In genomic region chrX:53255195-53255594, GRCm38 (mm10) we compare ENCODE assay signal across 16 mouse cellular contexts. TPM values are rescaled to one million over a fixed set of nuclear protein-coding genes. Genes with fewer than 3 reads are reported as not detected.
DNase-seq lines count a peak whose midpoint lies in the region; ATAC-seq and TF ChIP-seq lines count a peak whose summit lies in the region.
"Had no signal": no experiment of that assay in that cellular context is flagged by ENCODE, and none has a peak within 500 bp of the region (broad histone marks: within the 10 kb centered on the region; RNA-seq: fewer than 3 reads in every experiment).

No protein-coding gene starts in this region.

- H3K9ac ChIP-seq in embryonic facial prominence, embryonic 11.5 days (replicated peaks; ENCODE audit: low read length), result no peak overlapping the region
- no peak overlapping the region for H3K9ac ChIP-seq in kidney, postnatal 0 days (ENCODE audit: low read depth, low read length)
- H3K9ac ChIP-seq: liver, embryonic 13.5 days had no signal

- H3K36me3 ChIP-seq in embryonic facial prominence, embryonic 11.5 days (replicated peaks; ENCODE audit: control insufficient read depth, insufficient read depth, low read depth, low read length), result no peaks in the 10 kb centered on the region
- peaks cover 6% of the 10 kb centered on the region; the same call in 1 of the 2 replicates for H3K36me3 ChIP-seq in embryonic facial prominence, embryonic 10.5 days (replicated peaks)
- H3K36me3 ChIP-seq in kidney, postnatal 0 days (ENCODE audit: insufficient read depth, low read length), result no peaks in the 10 kb centered on the region

- DNase-seq in embryonic facial prominence, embryonic 11.5 days (ENCODE audit: low spot score), result peak; percentile 42
- DNase-seq in embryonic facial prominence, embryonic 10.5 days (ENCODE audit: low spot score), result no peak
- peak; percentile 43 for DNase-seq in kidney, postnatal 0 days (ENCODE audit: low spot score)
- no peak for DNase-seq in kidney, adult 8-10 months
- peak; percentile 14 for DNase-seq in lung, postnatal 25 days (ENCODE audit: low spot score)
- DNase-seq in lung, postnatal 4 days, result no peak
- peak; percentile 13 for DNase-seq in lung, postnatal 36 days
- no peak for DNase-seq in Muller cell, postnatal 12 days (ENCODE audit: inconsistent ontology term)
- DNase-seq: cerebellum, adult 18-20 months; kidney, postnatal 36 days; liver, embryonic 13.5 days; right cerebral cortex, postnatal 14 days; thymus, adult 2 months had no signal

- peak; percentile 67 for TF ChIP-seq CTCF in kidney, postnatal 0 days (IDR thresholded peaks at IDR 0.05; ENCODE audit: low read depth)

- H3K27me3 ChIP-seq in embryonic facial prominence, embryonic 11.5 days (ENCODE audit: control insufficient read depth, insufficient read depth, low read length), result no peaks in the 10 kb centered on the region
- no peaks in the 10 kb centered on the region for H3K27me3 ChIP-seq in embryonic facial prominence, embryonic 10.5 days (replicated peaks; ENCODE audit: low read depth, poor library complexity, severe bottlenecking)
- H3K27me3 ChIP-seq in kidney, postnatal 0 days (ENCODE audit: insufficient read depth, low read length), result no peaks in the 10 kb centered on the region
- H3K27me3 ChIP-seq: liver, embryonic 13.5 days had no signal

- H3K4me3 ChIP-seq in embryonic facial prominence, embryonic 11.5 days (ENCODE audit: low read depth, low read length), result no peak overlapping the region
- H3K4me3 ChIP-seq in embryonic facial prominence, embryonic 10.5 days, result no peak overlapping the region
- H3K4me3 ChIP-seq in kidney, postnatal 0 days (replicated peaks; ENCODE audit: low read depth, low read length), result no peak overlapping the region
- H3K4me3 ChIP-seq: liver, embryonic 13.5 days; myocyte had no signal

- no peak overlapping the region for H3K4me2 ChIP-seq in embryonic facial prominence, embryonic 11.5 days (ENCODE audit: low read depth, low read length)
- no peak overlapping the region for H3K4me2 ChIP-seq in kidney, postnatal 0 days (ENCODE audit: low read length)
- H3K4me2 ChIP-seq: liver, embryonic 13.5 days had no signal

- ATAC-seq in embryonic facial prominence, embryonic 11.5 days (replicated peaks; ENCODE audit: insufficient number of reproducible peaks, low FRiP score, low TSS enrichment, low read depth), result no peak
- ATAC-seq in kidney, postnatal 0 days (replicated peaks; ENCODE audit: low FRiP score, low read depth), result no peak

- no peaks in the 10 kb centered on the region for H3K9me3 ChIP-seq in embryonic facial prominence, embryonic 11.5 days (replicated peaks; ENCODE audit: control insufficient read depth, low read length)
- H3K9me3 ChIP-seq in embryonic facial prominence, embryonic 10.5 days, result no peaks in the 10 kb centered on the region
- no peaks in the 10 kb centered on the region for H3K9me3 ChIP-seq in kidney, postnatal 0 days (replicated peaks; ENCODE audit: low read length)
- H3K9me3 ChIP-seq: liver, embryonic 13.5 days had no signal

- no peaks in the 10 kb centered on the region for H3K4me1 ChIP-seq in embryonic facial prominence, embryonic 11.5 days (ENCODE audit: control insufficient read depth, insufficient read depth, low read length)
- H3K4me1 ChIP-seq in embryonic facial prominence, embryonic 10.5 days, result no peaks in the 10 kb centered on the region
- H3K4me1 ChIP-seq in kidney, postnatal 0 days (replicated peaks; ENCODE audit: insufficient read depth, low read length), result no peaks in the 10 kb centered on the region
- H3K4me1 ChIP-seq: liver, embryonic 13.5 days had no signal

- no peak overlapping the region for H3K27ac ChIP-seq in embryonic facial prominence, embryonic 11.5 days (replicated peaks; ENCODE audit: low read depth, low read length)
- H3K27ac ChIP-seq in embryonic facial prominence, embryonic 10.5 days (replicated peaks), result no peak overlapping the region
- no peak overlapping the region for H3K27ac ChIP-seq in kidney, postnatal 0 days
- H3K27ac ChIP-seq: liver, embryonic 13.5 days had no signal

RNA-seq across cellular contexts. Expression of gene Fam122b, which starts 14.4 kb away (rescaled TPM):
- polyA plus RNA-seq in embryonic facial prominence, embryonic 11.5 days (2014; fragmentation: Nextera tagmentation; extraction: Ambion mirVana), result 10.6 and 12.6 TPM in 2 replicates
- 6.7 and 7.8 TPM in 2 replicates for polyA plus RNA-seq in embryonic facial prominence, embryonic 10.5 days (2016; fragmentation: Nextera tagmentation; extraction: Ambion mirVana)
- 5.3 TPM in 2 replicates for polyA plus RNA-seq in kidney, postnatal 0 days (2015; fragmentation: Nextera tagmentation; extraction: Ambion mirVana)

RNA-seq across cellular contexts. Expression of gene Plac1, which starts 15.3 kb away (rescaled TPM):
- polyA plus RNA-seq in embryonic facial prominence, embryonic 11.5 days (2014; fragmentation: Nextera tagmentation; extraction: Ambion mirVana), result 6.6 and 7.4 TPM in 2 replicates
- 4.1 and 4.8 TPM in 2 replicates for polyA plus RNA-seq in embryonic facial prominence, embryonic 10.5 days (2016; fragmentation: Nextera tagmentation; extraction: Ambion mirVana)
- 2.2 and 2.9 TPM in 2 replicates for polyA plus RNA-seq in kidney, postnatal 0 days (2015; fragmentation: Nextera tagmentation; extraction: Ambion mirVana)

RNA-seq across cellular contexts. Expression of gene Fam122c, which starts 18.0 kb away (rescaled TPM):
- polyA plus RNA-seq in embryonic facial prominence, embryonic 11.5 days (2014; fragmentation: Nextera tagmentation; extraction: Ambion mirVana), result not detected in 2 replicates
- polyA plus RNA-seq in embryonic facial prominence, embryonic 10.5 days (2016; fragmentation: Nextera tagmentation; extraction: Ambion mirVana), result not detected in 2 replicates
- polyA plus RNA-seq in kidney, postnatal 0 days (2015; fragmentation: Nextera tagmentation; extraction: Ambion mirVana), result not detected in 2 replicates
- polyA plus RNA-seq: brain, embryonic 14.5 days; C2C12; liver, embryonic 13.5 days; myocyte; thymus, adult 2 months had no signal

Comparison
In these comparisons a context has a peak if more than half of its experiments do, and no peak if none do; other contexts are left out.
1. DNase-seq: peak in embryonic facial prominence, embryonic 11.5 days (single experiment), kidney, postnatal 0 days (single experiment), lung, postnatal 25 days (single experiment) and lung, postnatal 36 days (single experiment); none in embryonic facial prominence, embryonic 10.5 days (single experiment), kidney, adult 8-10 months (0 of 2), lung, postnatal 4 days (0 of 2) and Muller cell, postnatal 12 days (single experiment).